Mouse (Mus musculus): ENCODE results near the gene Zfyve26. TPM values are rescaled to one million over a fixed set of nuclear protein-coding genes. Genes with fewer than 3 reads are reported as not detected.

Gene Zfyve26
- polyA plus RNA-seq, 1 experiment: 14.6 TPM

- Histone ChIP-seq H3K4me3 (ENCODE audit: insufficient read depth, low read length) (no peak overlapping the region), H3K27ac (ENCODE audit: insufficient read depth, low read length) (no peak overlapping the region), H3K4me1 (ENCODE audit: control insufficient read depth, insufficient read depth, low read length) (no peaks in the 10 kb centered on the region)
- TF ChIP-seq CTCF (IDR thresholded peaks at IDR 0.05; ENCODE audit: borderline replicate concordance, insufficient read depth, low read length): no peak
- no peak for TF ChIP-seq POLR2A (IDR thresholded peaks at IDR 0.05; ENCODE audit: low read depth, low read length)
Measured at GRCm38 (mm10) chr12:79279513-79280115, 16.5 kb downstream of the Zfyve26 start.

- H3K27ac ChIP-seq (ENCODE audit: insufficient read depth, low read length): no peak overlapping the region
- H3K4me1 ChIP-seq (ENCODE audit: control insufficient read depth, insufficient read depth, low read length): no peaks in the 10 kb centered on the region
- no peak overlapping the region for H3K4me3 ChIP-seq (ENCODE audit: insufficient read depth, low read length)
- TF ChIP-seq CTCF (IDR thresholded peaks at IDR 0.05; ENCODE audit: borderline replicate concordance, insufficient read depth, low read length) (no peak), POLR2A (IDR thresholded peaks at IDR 0.05; ENCODE audit: low read depth, low read length) (no peak)
Measured at GRCm38 (mm10) chr12:79272604-79273003, 23.5 kb downstream of the Zfyve26 start.

GRCm38 (mm10) chr12:79261035-79261434 lies 35.1 kb downstream of the Zfyve26 start:
- Histone ChIP-seq H3K27ac (ENCODE audit: insufficient read depth, low read length) (no peak overlapping the region), H3K4me1 (ENCODE audit: control insufficient read depth, insufficient read depth, low read length) (no peaks in the 10 kb centered on the region), H3K4me3 (ENCODE audit: insufficient read depth, low read length) (no peak overlapping the region)
- no peak for TF ChIP-seq CTCF (IDR thresholded peaks at IDR 0.05; ENCODE audit: borderline replicate concordance, insufficient read depth, low read length)
- no peak for TF ChIP-seq POLR2A (IDR thresholded peaks at IDR 0.05; ENCODE audit: low read depth, low read length)

- Histone ChIP-seq H3K4me1 (ENCODE audit: control insufficient read depth, insufficient read depth, low read length) (no peaks in the 10 kb centered on the region), H3K27ac (ENCODE audit: insufficient read depth, low read length) (no peak overlapping the region), H3K4me3 (ENCODE audit: insufficient read depth, low read length) (no peak overlapping the region)
- TF ChIP-seq CTCF (IDR thresholded peaks at IDR 0.05; ENCODE audit: borderline replicate concordance, insufficient read depth, low read length) (no peak), POLR2A (IDR thresholded peaks at IDR 0.05; ENCODE audit: low read depth, low read length) (no peak)
Measured at GRCm38 (mm10) chr12:79260154-79260553, 36.0 kb downstream of the Zfyve26 start.

GRCm38 (mm10) chr12:79254975-79255374 lies 41.1 kb downstream of the Zfyve26 start:
- TF ChIP-seq POLR2A (IDR thresholded peaks at IDR 0.05; ENCODE audit: low read depth, low read length) (no peak), CTCF (IDR thresholded peaks at IDR 0.05; ENCODE audit: borderline replicate concordance, insufficient read depth, low read length) (no peak)
- Histone ChIP-seq H3K27ac (ENCODE audit: insufficient read depth, low read length) (no peak overlapping the region), H3K4me1 (ENCODE audit: control insufficient read depth, insufficient read depth, low read length) (no peaks in the 10 kb centered on the region), H3K4me3 (ENCODE audit: insufficient read depth, low read length) (no peak overlapping the region)

GRCm38 (mm10) chr12:79253294-79254053 lies 42.6 kb downstream of the Zfyve26 start:
- H3K4me3 ChIP-seq (ENCODE audit: insufficient read depth, low read length): no peak overlapping the region
- no peak for TF ChIP-seq POLR2A (IDR thresholded peaks at IDR 0.05; ENCODE audit: low read depth, low read length)
- TF ChIP-seq CTCF (IDR thresholded peaks at IDR 0.05; ENCODE audit: borderline replicate concordance, insufficient read depth, low read length): no peak
- no peaks in the 10 kb centered on the region for H3K4me1 ChIP-seq (ENCODE audit: control insufficient read depth, insufficient read depth, low read length)
- no peak overlapping the region for H3K27ac ChIP-seq (ENCODE audit: insufficient read depth, low read length)

- H3K4me3 ChIP-seq (ENCODE audit: insufficient read depth, low read length): no peak overlapping the region
- H3K27ac ChIP-seq (ENCODE audit: insufficient read depth, low read length): no peak overlapping the region
- TF ChIP-seq CTCF (IDR thresholded peaks at IDR 0.05; ENCODE audit: borderline replicate concordance, insufficient read depth, low read length): no peak
- TF ChIP-seq POLR2A (IDR thresholded peaks at IDR 0.05; ENCODE audit: low read depth, low read length): no peak
- H3K4me1 ChIP-seq (ENCODE audit: control insufficient read depth, insufficient read depth, low read length): no peaks in the 10 kb centered on the region
Measured at GRCm38 (mm10) chr12:79248110-79248509, 48.0 kb downstream of the Zfyve26 start.

GRCm38 (mm10) chr12:79242921-79243320 lies 53.2 kb downstream of the Zfyve26 start:
- TF ChIP-seq CTCF (IDR thresholded peaks at IDR 0.05; ENCODE audit: borderline replicate concordance, insufficient read depth, low read length) (no peak), POLR2A (IDR thresholded peaks at IDR 0.05; ENCODE audit: low read depth, low read length) (no peak)
- no peaks in the 10 kb centered on the region for H3K4me1 ChIP-seq (ENCODE audit: control insufficient read depth, insufficient read depth, low read length)
- no peak overlapping the region for H3K4me3 ChIP-seq (ENCODE audit: insufficient read depth, low read length)
- no peak overlapping the region for H3K27ac ChIP-seq (ENCODE audit: insufficient read depth, low read length)

GRCm38 (mm10) chr12:79241985-79242384 lies 54.1 kb downstream of the Zfyve26 start:
- Histone ChIP-seq H3K4me1 (ENCODE audit: control insufficient read depth, insufficient read depth, low read length) (no peaks in the 10 kb centered on the region), H3K27ac (ENCODE audit: insufficient read depth, low read length) (no peak overlapping the region), H3K4me3 (ENCODE audit: insufficient read depth, low read length) (no peak overlapping the region)
- TF ChIP-seq POLR2A (IDR thresholded peaks at IDR 0.05; ENCODE audit: low read depth, low read length): no peak
- TF ChIP-seq CTCF (IDR thresholded peaks at IDR 0.05; ENCODE audit: borderline replicate concordance, insufficient read depth, low read length): no peak

- H3K4me3 ChIP-seq (ENCODE audit: insufficient read depth, low read length): no peak overlapping the region
- no peak overlapping the region for H3K27ac ChIP-seq (ENCODE audit: insufficient read depth, low read length)
- TF ChIP-seq CTCF (IDR thresholded peaks at IDR 0.05; ENCODE audit: borderline replicate concordance, insufficient read depth, low read length) (no peak), POLR2A (IDR thresholded peaks at IDR 0.05; ENCODE audit: low read depth, low read length) (no peak)
- no peaks in the 10 kb centered on the region for H3K4me1 ChIP-seq (ENCODE audit: control insufficient read depth, insufficient read depth, low read length)
Measured at GRCm38 (mm10) chr12:79235485-79236080, 60.5 kb downstream of the Zfyve26 start.

Data from embryonic fibroblast, embryonic 13.5 days (primary cell).